Mouse (Mus musculus) embryonic stem cell, embryonic (primary cell): ENCODE results near the gene Pvalb.

Source experiments
- CTCF ChIA-PET, 4 experiments: fragments of 300-600 bp in 2 of 4; fragments of 350-600 bp in 2 of 4; sonication (Branson Sonifier 250); formaldehyde crosslinking; loops; one replicate each; lab custom pipeline; 2022; ENCODE audit warnings: inconsistent platforms in 2 of 4; lab: Charles Lee
- POLR2A ChIA-PET, 4 experiments: fragments of 300-600 bp in 2 of 4; fragments of 350-600 bp in 2 of 4; sonication (Branson Sonifier 250); formaldehyde crosslinking; loops; one replicate each; lab custom pipeline; 2022; ENCODE audit warnings: antibody characterized with exemption in 4 of 4, inconsistent platforms in 1 of 4; lab: Charles Lee

Gene Pvalb

DNA sequence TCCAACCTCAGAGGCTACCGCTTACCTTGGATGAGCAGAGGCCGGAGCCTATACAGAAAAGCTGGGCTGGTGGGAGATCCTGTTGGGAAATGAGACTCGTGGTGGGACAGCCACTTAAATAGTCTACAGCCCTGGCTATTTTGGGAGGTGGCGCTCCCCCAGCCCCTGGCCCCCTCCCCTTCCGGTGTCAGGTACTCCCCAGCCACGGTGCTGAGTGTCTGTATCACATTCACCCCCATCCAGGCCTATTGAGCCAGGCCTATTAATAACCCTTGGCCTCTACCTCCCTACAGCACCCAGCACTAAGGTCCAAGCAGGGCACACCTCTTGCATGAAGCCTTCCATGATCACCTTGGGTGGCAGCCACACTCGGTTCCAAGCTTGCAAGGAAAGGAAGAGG lies at the start of gene Pvalb:
Gene Pvalb, minus strand, starts transcription at position 89 of the 400 bp plus-strand sequence.
- POLR2A ChIA-PET = no interaction called here
- CTCF ChIA-PET = interaction anchor here in 3 of 4 experiments (1.4 to 6.2 kb wide), 5 partner anchors 22 to 273 kb away, joined by 6 to 45 read pairs (median 14); no protein-coding TSS in a partner anchor

DNA sequence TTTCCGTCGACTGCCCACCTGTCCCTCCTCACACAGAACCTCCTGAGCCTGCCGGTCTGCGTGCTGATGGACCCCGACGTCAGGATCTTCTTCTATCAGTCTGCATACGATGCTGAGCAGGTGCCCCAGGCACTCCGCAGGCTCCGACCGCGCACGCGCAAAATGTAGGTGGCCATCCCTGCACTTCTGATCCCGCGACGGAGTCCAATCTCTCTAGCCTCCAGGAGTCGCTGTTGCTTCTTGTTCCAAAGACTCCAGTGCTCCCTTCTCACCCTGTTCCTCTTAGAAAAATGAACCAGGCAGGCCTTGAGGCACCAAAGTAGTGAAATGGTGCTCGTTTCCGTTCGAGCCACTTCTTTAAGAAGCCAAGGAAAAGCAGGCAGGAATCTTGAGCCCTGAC lies 48.6 kb upstream of the Pvalb start:
- ChIA-PET CTCF (interaction anchor here in 2 of 4 experiments (1.1 to 2.7 kb wide), 4 partner anchors 11 to 115 kb away, joined by 3 to 15 read pairs (median 8); no protein-coding TSS in a partner anchor), POLR2A (interaction anchor here in 1 of 4 experiments (0.6 kb wide), 1 partner anchor 282 kb away, joined by 3 read pairs; no protein-coding TSS in a partner anchor)

DNA sequence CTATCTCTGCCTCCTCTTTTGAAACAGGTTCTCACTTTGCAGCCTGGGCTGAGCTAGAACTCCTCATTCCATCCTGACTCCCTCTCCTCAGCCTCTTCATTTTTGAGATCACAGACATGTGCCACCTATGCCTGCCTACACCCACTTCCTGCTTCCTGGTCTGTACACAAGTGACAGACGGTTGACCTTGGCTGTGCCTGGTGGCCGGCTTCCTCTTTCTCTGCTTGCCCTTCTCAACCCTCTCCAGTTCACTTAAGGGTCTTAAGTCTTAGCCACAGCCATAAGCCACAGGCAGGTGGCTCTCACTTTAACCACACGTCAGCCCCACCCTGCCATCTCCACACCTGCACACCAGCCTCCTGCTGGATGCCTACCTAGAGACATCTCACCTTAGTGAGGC lies 42.2 kb upstream of the Pvalb start:
- ChIA-PET CTCF (interaction anchor here in 3 of 4 experiments (1.2 to 3.9 kb wide), 3 partner anchors 9 kb away, joined by 6 to 37 read pairs (median 12); no protein-coding TSS in a partner anchor), POLR2A (no interaction called here)

DNA sequence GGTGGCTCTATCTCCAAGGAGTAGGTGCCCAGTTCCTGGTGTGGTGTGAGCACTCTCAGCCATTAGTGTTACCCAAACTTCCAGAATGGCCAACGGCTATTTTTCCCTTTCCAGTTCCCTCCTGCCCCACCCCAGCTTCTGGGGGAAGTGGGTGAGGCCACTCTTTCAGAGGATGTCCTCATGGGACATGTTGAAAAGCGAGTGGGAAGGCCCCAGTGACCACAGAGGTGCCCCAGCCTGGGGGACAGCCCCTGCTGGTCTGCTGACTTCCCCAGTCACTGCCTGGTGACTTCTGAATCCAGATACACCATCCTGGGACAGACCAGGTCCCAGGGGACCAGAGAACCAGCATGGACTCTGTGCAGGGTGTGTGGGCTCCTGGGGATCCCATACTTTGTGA lies 41.5 kb upstream of the Pvalb start:
- ChIA-PET CTCF (interaction anchor here in 1 of 4 experiments (0.6 kb wide), 1 partner anchor 676 kb away, joined by 5 read pairs; no protein-coding TSS in a partner anchor), POLR2A (no interaction called here)

DNA sequence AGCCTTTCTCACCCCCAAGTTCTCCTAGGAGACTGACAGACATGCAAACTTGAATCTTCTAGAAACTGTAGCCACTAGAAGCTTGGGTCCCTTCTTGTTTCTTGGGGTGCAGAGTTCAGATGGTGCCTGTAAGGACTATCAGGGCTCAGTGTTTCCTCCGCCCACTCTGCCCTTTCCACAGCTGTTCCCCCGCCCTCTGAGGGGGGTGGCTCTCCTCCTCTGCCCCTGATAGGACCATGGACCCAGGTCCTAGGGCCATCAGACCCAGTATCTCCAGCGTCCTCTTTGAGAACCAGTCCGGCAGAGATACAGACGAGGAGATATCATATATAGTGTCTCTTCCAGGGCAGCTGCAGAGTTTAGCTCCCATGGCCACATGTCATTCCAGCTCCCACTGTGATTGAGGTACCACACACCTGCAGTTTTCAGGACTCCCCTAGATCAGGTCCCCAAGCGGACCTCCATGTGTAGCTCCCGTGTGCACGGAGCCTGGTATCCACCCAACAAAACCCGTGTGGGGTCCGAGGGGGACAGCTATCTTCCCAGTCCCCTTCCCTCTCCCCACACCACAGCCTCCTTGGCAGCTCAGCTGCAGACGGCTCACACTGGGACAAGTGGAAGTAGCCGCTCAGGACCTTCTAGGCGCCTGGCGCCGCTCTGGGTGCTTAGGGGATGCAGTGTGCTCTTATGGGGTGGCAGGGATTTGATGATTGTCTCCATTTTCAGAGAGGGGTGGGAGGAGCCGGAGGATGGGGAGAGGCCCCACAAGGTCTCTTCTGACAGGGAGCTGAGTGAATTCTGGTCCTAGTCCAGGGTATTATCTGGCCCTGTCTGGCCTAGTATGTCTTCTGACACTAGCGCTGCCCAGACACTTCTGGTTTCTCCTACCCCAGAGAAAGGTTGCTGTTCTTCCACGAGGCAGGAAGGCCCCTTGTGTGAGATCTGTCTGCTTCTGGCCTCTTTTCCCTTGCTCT lies 40.2 kb upstream of the Pvalb start:
- CTCF ChIA-PET = interaction anchor here in 1 of 4 experiments (0.6 kb wide), 1 partner anchor 70 kb away, joined by 4 read pairs; no protein-coding TSS in a partner anchor
- POLR2A ChIA-PET = interaction anchor here in 1 of 4 experiments (0.6 kb wide), 1 partner anchor 19 kb away, joined by 5 read pairs; no protein-coding TSS in a partner anchor

DNA sequence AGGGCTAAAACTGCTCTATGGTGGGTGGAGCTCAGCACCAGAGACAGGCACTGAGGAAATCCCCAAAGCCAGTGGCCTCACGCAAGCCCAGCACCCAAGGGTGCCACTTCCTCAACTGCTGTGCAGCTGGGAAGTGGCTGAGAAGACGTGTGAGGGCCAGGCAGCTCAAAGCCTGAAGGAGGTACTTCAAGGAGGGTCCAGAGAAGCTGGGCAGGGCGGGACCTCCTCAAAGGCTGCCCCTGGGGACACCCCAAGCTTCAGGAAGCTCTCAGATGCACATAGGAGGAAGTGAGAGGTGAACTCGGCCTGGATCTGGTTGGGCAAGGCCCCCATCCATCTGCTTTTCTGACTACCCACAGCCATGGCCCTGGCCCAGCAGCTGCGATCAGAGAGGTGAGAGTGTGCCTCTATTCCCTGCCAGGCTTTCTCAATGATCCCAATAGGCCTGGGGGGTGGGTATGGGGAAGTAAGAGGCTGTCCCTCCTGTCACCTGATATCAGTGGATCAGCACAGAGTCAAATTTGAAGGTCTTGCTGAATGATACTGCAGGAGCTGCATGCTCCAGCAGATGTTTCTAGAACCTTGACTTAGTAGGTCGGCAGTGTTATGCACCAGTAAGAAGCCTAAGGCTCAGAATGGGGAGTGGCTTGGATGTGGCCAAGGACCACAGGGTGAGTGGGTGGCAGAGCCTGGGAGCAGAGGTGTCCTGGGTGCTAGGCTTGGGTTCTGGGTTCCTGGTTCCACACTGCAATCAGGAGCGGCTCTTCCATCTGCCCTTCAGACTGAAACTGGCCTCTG lies 38.7 kb upstream of the Pvalb start, which contains the start of gene Ncf4:
Gene Ncf4, plus strand, starts transcription at position 107 of the 798 bp plus-strand sequence.
- ChIA-PET POLR2A (no interaction called here), CTCF (interaction anchor here in 2 of 4 experiments (1.0 to 1.8 kb wide), 3 partner anchors 76 to 311 kb away, joined by 3 to 4 read pairs (median 3); no protein-coding TSS in a partner anchor)

DNA sequence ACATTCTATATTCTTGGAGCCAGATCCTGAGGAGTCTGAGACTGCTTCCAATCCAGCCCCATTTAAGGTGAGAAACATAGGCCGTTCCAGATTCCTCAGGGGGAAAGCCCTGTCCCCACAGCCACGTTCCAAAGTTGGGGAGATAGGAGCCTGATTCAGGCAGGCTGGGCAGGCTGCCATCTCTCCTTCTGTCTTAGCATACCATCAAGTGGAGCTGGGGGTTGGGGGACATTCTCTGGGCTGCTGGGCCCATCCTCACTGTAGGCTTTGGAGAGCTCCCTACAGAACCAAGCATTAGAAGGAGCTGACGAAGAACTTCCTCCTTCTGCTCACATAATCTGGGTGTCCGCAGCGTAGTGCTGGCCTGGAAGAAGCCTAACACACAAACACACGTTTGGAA lies 37.6 kb upstream of the Pvalb start:
- POLR2A ChIA-PET = no interaction called here

DNA sequence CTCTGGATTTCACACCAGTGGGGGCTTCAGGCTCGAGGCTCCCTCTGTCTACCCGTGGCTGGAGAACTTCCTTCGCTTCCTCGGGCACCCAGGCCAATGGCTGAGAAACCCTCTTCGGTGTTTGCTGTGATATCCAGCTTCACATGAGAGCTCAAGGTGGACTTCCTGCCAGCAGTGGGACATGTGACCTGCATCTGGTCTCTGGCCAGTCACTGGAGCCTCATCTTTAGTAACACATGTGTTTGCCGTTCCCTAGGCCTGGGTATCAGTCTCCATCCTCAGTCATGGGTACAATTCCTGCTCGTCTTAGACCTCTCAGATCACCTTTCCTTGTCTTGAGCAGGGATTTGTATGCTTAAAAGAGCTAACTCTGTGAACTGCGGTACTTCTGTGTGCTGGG lies 36.9 kb upstream of the Pvalb start:
- CTCF ChIA-PET = interaction anchor here in 2 of 4 experiments (0.8 to 1.4 kb wide), 6 partner anchors 11 to 261 kb away, joined by 3 to 5 read pairs (median 4); partner anchors contain the start of gene Ift27 (in 1 of the 2)
- POLR2A ChIA-PET = interaction anchor here in 1 of 4 experiments (0.5 kb wide), 1 partner anchor 78 kb away, joined by 3 read pairs; no protein-coding TSS in a partner anchor

More for the DNA sequence above, 37.6 kb upstream of the Pvalb start:
- CTCF ChIA-PET = interaction anchor here in 2 of 4 experiments (0.6 to 1.8 kb wide), 7 partner anchors 9 to 986 kb away, joined by 3 to 5 read pairs (median 4); partner anchors contain the start of gene Ift27 (in 1 of the 2)

DNA sequence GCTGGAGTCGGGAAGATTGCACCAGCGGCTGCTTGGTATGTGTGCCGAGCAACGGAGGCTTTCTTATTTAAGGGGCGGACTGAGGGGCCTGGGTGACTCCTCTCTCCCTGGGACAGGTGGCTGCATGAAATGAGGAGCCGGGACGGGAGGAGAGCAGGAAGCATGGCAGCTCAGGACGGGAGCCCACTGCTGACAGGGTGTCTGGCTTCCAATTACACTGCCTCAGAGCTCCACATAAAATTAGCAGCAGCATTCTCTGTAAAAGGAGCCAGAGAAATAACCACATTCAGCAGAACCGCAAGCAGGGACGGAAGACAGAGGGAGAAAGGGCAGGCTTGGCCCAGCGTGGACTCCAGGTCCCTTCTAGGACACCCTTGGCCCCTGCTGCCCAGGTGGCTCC lies 35.1 kb upstream of the Pvalb start:
- ChIA-PET POLR2A (no interaction called here), CTCF (interaction anchor here in 3 of 4 experiments (0.7 to 3.6 kb wide), 7 partner anchors 10 to 717 kb away, joined by 4 to 81 read pairs (median 12); no protein-coding TSS in a partner anchor)

DNA sequence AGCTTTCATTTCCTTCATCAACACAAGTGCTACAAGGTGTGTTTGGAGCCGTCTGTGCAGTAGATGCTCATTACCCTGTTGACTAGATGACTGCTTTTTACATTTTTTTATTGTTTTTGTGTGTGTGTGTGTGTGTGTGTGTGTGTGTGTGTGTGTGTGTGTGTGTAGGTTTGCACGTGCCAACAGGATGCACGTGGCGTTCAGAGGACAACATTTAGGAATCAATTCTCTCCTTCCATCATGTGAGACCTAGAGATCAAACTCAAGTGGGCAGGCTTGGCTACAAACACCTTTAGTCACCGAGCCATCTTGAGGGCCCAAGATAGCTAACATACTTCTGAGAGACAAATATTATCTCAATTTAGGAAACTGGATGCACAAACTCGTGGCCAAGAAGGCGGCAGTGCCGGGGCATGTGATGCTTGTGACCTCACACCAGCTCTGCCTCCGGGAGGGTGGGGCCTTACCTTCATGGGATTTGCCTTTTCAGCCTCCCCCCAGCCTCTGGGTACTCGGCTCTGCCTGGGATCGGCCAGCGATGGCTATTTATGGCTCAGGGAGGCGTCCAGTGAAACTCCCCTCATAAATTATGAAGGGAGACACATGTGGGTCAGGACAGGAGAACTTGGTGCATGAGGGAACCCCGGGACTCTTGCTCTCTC lies 33.9 kb upstream of the Pvalb start:
- ChIA-PET CTCF (interaction anchor here (0.5 to 3.6 kb wide), 238 partner anchors 8 to 1292 kb away, joined by 3 to 81 read pairs (median 5); partner anchors contain the start of genes Ift27 (in 3 of the 4), Cacng2 (in 2 of the 4), Eif3d (in 2 of the 4) and Foxred2 (in 2 of the 4)), POLR2A (interaction anchor here (0.6 to 1.6 kb wide), 21 partner anchors 12 to 455 kb away, joined by 3 to 7 read pairs (median 3); partner anchors contain the start of genes Eif3d (in 1 of the 4), Ift27 (in 1 of the 4) and Txn2 (in 1 of the 4))

DNA sequence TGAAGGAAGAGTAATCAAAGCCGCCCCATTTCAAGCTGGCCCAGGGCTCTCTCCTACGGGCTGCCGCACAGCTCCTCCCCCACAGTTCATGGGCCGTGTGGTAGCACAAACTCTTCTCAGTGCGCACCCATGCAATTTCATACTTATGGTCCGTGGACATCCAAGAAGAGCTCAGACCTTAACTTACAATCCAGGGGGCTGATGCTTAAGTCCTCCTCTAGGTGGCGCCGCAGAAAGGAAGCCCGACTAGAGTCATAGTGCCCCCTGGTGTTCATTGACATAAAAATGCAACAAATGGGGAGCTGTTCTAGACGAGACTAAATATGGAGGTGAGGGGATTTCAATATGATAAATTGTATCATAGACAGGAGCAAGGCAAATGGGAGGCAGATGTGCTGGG lies 33.3 kb upstream of the Pvalb start:
- CTCF ChIA-PET = interaction anchor here (0.5 to 3.6 kb wide), 250 partner anchors 8 to 1747 kb away, joined by 3 to 81 read pairs (median 4); partner anchors contain the start of genes Cacng2 (in 3 of the 4), Ift27 (in 3 of the 4), Eif3d (in 2 of the 4) and Foxred2 (in 2 of the 4)
- POLR2A ChIA-PET = interaction anchor here (0.6 to 1.6 kb wide), 22 partner anchors 11 to 372 kb away, joined by 3 to 7 read pairs (median 3); partner anchors contain the start of genes Eif3d (in 1 of the 4), Ift27 (in 1 of the 4) and Txn2 (in 1 of the 4)

DNA sequence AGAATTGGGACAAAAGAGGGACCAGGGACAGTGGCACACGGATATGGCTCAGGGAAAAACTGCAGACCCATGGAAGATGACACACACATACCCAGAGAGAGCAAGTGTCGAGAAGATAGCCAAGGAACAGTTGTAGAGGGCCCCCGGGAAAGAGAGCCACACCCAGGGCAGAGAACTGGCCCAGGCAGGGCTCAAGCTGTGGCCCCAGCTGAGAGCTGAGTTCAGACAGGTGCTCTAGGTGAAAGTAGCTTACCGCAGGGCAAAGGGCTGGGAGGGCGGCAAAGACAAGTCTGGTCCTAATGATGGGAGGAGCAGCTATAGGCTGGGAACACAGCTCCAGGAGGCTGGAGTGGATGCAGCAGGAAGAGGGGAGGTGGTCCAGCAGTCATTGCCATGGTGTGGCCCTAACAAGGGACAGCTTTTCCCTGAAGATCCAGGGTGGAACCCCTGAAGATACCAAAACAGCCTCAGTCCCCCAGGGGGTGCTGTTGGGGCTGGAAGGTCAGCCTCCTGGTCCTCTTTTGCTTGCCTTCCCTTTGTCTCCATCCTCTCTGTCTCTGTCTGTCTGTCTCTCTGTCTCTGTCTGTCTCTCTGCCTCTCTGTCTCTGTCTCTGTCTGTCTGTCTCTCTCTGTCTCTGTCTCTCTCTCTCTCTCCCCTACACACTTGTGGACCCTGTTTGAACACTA lies 28.8 kb upstream of the Pvalb start:
- CTCF ChIA-PET = interaction anchor here in 3 of 4 experiments (0.6 to 1.4 kb wide), 10 partner anchors 9 to 314 kb away, joined by 3 to 5 read pairs (median 3); no protein-coding TSS in a partner anchor
- POLR2A ChIA-PET = interaction anchor here in 1 of 4 experiments (0.5 to 0.6 kb wide), 2 partner anchors 57 to 310 kb away, joined by 4 to 5 read pairs; no protein-coding TSS in a partner anchor

DNA sequence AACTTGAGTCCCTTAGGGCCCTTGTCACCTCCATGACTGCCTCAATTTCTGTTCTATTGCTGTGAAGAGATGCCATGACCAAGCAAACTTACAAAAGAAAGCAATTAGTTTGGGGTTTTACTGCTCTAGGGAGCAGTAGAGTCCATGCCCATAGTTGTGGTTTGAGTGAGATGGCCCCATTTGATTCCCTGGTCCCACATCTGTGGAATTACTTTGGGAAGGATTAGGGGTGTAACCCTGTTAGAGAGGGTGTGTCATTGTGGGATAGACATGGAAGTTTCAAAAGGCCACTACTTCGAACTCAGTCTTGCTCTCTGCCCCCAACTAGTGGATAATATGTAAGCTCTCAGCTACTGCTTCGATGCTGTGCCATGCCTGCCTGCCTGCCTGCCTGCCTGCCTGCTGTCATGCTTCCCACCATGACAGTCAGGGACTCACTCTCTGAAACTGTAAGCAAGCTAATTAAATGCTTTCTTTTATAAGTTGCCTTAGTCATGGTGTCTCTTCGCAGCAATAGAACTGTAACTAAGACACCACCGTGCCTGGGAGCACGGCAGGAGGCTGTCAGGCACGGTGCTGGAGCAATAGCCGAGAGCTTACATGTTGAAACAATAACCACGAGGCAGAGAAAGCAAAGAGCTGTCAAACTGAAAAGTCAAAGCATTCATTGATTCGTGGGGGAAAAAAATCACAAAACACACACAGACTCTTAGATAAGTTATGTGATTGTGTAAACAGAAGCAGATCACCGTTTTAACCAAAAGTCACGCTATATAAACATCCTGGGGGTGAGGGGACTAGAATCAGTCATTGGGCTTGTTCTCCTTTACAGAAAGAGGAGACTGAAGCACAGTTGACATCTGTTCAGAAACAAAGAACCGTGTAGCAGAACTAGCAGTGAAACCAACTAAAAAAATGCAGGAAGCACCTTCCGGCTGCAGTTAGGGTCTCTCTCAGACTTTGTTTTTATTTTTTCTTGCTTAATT lies 25.4 kb upstream of the Pvalb start:
- ChIA-PET CTCF (interaction anchor here in 3 of 4 experiments (0.6 to 1.2 kb wide), 5 partner anchors 8 to 193 kb away, joined by 3 to 6 read pairs (median 3); no protein-coding TSS in a partner anchor), POLR2A (no interaction called here)

DNA sequence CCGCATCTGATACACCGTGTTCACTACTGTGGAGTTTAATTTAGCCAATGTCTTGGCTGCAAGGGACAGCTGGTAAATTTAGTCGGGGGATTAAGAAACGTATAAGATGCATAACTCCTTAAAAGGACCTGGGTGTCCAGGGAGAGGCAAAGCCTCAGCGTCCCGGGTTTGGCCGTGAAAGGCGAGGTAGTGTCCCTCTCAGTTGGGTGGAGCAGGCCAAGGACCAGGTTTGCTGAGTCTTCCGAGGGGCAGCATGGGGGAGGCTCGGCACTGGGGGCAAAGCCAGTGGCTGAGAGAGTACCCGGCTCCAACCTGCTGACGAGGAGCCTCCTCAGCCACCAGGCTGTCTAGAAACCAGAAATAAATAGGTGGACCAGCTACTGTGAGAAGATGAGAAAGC lies 21.6 kb upstream of the Pvalb start:
- ChIA-PET POLR2A (interaction anchor here in 3 of 4 experiments (0.7 to 1.4 kb wide), 4 partner anchors 12 to 143 kb away, joined by 3 to 5 read pairs (median 4); no protein-coding TSS in a partner anchor), CTCF (interaction anchor here (0.5 to 3.3 kb wide), 6 partner anchors 12 to 627 kb away, joined by 3 to 21 read pairs (median 3); no protein-coding TSS in a partner anchor)

DNA sequence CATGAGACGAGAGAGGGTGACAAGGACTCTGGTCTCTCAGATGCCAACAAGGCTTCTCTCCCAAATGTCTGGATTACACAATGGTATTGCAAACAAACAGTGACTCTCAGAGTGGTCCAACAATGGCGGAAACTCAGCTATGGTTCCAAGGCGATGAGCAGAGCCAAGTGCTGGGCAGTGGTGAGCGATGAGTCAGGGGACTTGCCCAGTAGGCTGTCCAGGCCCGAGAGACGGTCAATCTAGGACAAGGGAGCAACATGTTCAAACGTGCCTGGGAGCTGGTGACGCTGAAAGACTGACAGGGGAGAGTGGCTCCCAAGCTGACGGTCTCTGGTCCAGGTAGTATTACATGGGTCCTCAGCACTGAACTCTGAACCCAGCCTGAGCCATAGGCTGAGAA lies 9.1 kb upstream of the Pvalb start:
- POLR2A ChIA-PET = interaction anchor here in 1 of 4 experiments (1.4 kb wide), 1 partner anchor 24 kb away, joined by 5 read pairs; no protein-coding TSS in a partner anchor
- CTCF ChIA-PET = interaction anchor here in 3 of 4 experiments (0.5 to 2.4 kb wide), 3 partner anchors 8 to 106 kb away, joined by 3 to 11 read pairs (median 8); no protein-coding TSS in a partner anchor
